Mouse (Mus musculus) left cerebral cortex, adult 11 months (tissue): ENCODE measurements around the gene Pdap1.
"Not testable (repeated sequence)": the region's sequence is repeated elsewhere in the genome, so short reads cannot be mapped to it uniquely, and the experiment has no call there.

ENCODE experiments used
- DNase-seq: peaks from one replicate; pipeline ENCODE4 v3.0.0; 2022; ENCODE audit warnings: low spot score

Pdap1 gene

DNA sequence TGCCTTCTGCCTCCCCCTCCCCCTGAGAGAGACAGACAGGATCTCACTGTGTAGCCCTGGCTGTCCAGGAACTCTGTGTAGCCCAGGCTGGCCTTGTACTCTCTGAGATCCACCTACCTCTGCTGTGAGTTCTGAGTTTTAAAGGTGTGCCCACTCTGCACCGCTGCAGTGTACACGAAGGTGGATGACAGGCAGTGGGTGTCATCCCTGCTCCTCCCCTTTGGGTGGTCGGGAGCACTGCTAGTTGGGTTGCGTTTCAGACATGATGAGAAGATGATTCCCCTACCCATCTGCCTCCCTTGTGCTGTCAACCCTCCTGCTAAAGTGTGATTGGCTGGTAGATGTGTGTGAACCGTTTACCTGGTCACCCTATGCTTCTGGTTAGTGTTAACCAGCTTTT is 21.6 kb downstream of the Pdap1 start:
- DNase-seq: no peak

DNA sequence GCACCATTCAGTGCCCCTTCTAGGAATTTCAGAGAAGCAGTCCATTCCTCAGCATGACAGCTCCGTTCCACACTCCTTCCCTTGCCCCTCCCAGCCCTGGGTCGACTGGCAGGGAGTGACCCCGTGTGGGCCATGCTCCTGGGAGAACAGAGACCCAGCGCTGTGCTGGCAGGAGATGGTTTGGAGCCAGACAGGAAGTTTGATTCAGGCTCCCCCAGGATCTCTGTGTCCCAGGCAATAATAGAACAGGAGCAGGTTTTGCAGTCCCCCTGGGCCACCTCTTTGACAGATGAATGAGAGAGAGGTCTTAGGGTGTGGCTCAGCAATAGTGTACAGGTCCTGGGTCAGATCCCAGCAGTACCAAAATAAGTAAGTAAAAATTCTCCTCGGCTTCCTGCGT is 22.0 kb downstream of the Pdap1 start:
- no peak for DNase-seq

DNA sequence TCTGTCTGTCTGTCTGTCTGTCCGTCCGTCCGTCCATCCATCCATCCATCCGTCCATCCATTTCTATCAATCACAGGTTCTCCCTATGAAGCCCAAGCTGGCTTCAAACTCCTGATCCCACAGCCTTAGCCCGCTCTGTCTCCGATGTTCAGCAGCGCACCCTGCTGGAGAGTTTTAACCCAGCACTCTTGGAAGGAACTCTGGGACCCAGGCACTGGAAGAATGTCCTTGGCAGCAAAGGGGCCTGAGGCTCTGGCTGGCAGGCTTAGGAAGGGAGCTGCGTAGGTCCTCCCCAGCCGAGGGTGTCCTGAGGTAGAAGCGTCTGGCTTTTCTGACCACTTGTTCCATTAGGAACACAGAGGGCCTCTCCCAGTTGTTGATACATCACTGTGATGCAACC is 23.1 kb downstream of the Pdap1 start:
- DNase-seq: no peak

- no peak for DNase-seq
Measured at GRCm38 (mm10) chr5:145116316-145116715, 23.7 kb downstream of the Pdap1 start.

- DNase-seq: no peak
Measured at GRCm38 (mm10) chr5:145115736-145116135, 24.3 kb downstream of the Pdap1 start.

- DNase-seq: no peak
Measured at GRCm38 (mm10) chr5:145114606-145115473, 25.2 kb downstream of the Pdap1 start.

GRCm38 (mm10) chr5:145114071-145114605 is 25.9 kb downstream of the Pdap1 start, which contains the start of gene Arpc1b:
Gene Arpc1b (plus strand): TSS chr5:145114215.
- DNase-seq: no peak

DNA sequence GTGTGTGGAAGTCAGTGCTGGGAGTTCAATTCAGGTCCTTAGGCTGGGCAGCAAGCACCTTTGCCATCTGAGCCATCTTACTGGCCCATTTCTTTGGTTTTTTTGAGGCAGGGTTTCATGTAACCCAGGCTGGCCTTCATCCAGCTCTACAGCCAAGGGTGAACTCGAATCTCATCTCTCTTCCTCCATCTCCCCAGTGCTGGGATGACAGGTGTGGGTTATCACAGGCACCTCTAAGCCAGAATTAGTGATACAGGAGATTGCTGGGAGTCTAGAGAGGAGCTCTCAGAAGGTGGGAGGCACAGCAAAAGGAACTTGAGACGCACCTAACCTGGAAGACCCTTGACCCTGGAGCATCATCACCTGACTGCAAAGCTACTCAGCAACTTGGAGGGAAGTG is 26.6 kb downstream of the Pdap1 start:
- no peak for DNase-seq

DNA sequence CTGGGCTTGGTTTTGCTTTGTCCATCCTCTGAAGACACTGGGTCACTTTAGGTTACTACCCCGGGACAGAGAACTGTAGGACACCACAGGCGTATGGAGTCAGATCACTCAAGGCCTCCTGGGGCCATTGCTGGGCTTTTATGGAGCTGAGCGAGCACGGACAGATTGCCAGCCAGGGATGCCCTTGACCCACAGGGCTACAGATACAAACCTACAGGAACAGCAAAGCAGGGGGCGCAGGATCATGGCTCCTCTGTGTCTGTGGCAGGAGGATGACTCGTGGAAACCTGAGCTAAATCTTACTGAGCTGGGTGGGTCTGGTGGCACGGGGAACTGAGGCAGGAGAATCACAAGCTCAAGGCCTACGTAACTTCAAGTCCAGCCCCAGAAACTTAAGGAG is 27.5 kb downstream of the Pdap1 start:
- no peak for DNase-seq

DNA sequence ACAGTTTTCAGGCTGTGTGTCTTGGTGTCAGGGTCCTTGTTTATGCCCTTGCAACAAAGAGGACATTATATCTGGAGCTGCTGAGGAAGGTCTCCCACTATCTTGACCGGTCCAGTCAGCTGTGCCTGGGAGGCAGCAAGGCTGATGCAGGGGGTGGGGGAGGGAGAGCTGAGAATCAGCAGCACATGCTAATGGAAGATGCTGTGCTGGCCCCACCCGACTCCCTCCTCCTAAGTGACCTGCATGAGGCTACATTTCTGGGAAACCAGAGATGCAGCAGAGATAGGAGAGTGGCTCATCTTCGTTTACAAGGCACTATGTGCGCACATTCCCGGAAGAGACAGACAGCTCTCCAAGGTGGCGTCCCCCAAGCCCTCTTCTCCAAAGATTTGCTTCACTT is 29.6 kb downstream of the Pdap1 start:
- DNase-seq: no peak

GRCm38 (mm10) chr5:145105694-145106275 is 34.3 kb downstream of the Pdap1 start:
- no peak for DNase-seq

GRCm38 (mm10) chr5:145104328-145104727 is 35.7 kb downstream of the Pdap1 start:
- DNase-seq: peak; percentile 63

GRCm38 (mm10) chr5:145102706-145103105 is 37.3 kb downstream of the Pdap1 start:
- DNase-seq: no peak

DNA sequence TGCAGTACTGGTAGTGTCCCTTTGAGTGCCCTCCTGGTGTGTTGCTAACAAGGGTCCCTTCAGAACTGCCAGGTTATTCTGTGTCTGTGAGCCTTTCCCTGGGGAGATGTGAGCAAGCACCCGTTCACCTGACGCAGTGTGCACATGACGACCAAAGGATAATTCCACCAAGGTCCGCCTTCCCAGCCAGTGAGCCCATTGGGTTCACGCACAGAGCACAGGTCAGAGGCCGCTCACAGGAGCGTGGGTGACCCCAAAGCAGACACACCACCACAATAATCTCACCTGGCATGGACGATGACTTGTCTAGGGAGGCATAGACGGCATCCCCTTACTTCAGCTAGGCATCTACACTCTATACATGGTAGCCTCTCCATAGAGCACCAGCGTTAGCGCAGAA is 38.6 kb downstream of the Pdap1 start:
- DNase-seq: not testable (repeated sequence)

DNA sequence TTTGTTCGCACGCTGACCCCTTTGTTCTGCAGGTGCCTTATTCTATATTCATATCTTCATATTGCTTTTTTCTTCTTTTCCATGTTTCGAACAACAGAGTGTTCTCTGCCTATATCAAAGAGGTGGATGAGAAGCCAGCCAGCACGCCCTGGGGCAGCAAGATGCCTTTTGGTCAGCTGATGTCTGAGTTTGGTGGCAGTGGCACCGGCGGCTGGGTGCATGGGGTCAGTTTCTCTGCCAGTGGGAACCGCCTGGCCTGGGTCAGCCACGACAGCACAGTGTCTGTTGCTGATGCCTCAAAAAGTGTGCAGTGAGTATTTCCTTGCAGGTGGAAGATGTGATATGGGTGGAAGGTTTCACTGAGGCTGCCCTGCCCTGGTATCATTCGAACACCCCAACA is 39.1 kb downstream of the Pdap1 start:
- no peak for DNase-seq

GRCm38 (mm10) chr5:145098340-145098821 is 41.7 kb downstream of the Pdap1 start:
- no peak for DNase-seq

GRCm38 (mm10) chr5:145096195-145096594 is 43.8 kb downstream of the Pdap1 start:
- DNase-seq: no peak

DNA sequence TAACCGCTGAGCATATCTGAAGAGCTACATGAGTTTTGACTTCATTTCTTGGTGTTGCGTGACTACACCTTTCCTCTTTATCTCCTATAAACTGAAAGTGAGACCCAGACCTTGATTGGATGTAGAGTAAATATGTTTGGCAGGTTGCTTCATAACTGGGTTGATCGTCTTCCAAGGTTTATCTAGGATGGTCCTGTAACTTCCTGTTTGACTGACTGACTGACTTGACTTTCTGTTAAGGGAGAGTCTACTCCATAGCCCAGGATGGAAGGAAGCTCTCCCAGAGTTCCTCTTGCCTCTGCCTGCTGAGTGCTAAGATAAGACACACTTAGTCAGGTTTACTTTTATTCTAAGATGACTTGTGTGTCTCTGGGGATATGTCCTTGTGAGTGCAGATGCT is 50.2 kb downstream of the Pdap1 start:
- DNase-seq: no peak

DNA sequence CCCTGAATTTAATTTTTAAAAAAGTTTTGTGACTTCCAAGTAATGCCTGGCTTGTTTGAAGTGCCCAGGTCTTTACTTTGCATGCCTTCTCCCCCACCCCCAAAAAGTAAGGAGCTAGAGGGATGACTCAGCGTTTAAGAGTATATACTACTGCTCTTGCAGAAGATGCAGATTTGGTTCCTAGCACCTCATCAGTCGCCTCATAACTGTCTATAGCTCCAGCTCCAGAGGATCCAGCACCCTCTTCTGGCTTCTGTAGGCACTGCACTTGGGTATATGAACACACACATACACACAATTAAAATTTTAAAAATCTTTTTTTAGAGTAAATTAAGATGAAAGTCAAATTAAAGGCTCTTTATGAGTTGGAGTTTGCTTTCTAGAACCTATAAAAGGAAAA is 51.9 kb downstream of the Pdap1 start:
- DNase-seq: no peak

DNA sequence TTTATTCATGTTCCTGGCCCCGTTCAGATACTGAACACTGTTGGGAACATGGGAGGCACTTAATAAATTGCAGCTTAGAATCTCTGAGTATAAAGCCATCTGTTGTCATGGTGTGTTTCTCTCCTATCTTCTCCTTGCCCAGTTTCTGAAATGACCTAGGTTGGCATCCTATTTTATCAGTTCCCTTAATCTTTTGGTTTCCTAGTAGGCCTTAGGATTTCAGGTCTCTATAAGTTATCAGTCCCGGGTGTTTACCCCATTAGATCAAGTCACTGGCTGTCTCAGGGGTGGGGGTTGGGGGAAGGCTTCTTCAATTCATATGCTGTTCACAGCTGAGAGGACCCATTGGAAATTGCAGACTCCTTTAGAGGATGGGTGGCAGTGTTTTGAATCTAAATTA is 55.2 kb downstream of the Pdap1 start:
- no peak for DNase-seq

GRCm38 (mm10) chr5:145083632-145084451 is 56.2 kb downstream of the Pdap1 start, which contains the start of the genes Arpc1a and Kpna7:
Gene Arpc1a (plus strand): TSS chr5:145083830.
Gene Kpna7 (minus strand): TSS chr5:145084030.
- peak; percentile 76 for DNase-seq

DNA sequence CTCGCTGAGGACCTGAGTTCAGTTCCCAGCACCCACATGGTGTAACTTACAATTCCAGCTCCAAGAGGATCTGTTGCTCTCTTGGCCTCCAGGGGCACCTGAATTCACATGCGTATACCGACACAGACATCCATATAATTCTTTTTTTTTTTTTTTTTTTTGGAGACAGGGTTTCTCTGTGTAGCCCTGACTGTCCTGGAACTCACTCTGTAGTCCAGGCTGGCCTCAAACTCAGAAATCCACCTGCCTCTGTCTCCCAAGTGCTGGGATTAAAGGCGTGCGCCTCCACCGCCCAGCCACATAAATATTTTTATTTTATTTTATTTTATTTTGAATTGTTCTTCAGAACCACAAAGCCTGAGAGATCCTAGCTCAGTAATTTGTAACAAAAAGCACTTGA is 56.8 kb downstream of the Pdap1 start:
- not testable (repeated sequence) for DNase-seq
